Mouse (Mus musculus): Measurements from ENCODE around the gene Arrb1. TPM values are rescaled to one million over a fixed set of nuclear protein-coding genes. Genes with fewer than 3 reads are reported as not detected.

Arrb1 gene
- polyA plus RNA-seq, 1 experiment from 2014 or later: 17.4 TPM

DNA sequence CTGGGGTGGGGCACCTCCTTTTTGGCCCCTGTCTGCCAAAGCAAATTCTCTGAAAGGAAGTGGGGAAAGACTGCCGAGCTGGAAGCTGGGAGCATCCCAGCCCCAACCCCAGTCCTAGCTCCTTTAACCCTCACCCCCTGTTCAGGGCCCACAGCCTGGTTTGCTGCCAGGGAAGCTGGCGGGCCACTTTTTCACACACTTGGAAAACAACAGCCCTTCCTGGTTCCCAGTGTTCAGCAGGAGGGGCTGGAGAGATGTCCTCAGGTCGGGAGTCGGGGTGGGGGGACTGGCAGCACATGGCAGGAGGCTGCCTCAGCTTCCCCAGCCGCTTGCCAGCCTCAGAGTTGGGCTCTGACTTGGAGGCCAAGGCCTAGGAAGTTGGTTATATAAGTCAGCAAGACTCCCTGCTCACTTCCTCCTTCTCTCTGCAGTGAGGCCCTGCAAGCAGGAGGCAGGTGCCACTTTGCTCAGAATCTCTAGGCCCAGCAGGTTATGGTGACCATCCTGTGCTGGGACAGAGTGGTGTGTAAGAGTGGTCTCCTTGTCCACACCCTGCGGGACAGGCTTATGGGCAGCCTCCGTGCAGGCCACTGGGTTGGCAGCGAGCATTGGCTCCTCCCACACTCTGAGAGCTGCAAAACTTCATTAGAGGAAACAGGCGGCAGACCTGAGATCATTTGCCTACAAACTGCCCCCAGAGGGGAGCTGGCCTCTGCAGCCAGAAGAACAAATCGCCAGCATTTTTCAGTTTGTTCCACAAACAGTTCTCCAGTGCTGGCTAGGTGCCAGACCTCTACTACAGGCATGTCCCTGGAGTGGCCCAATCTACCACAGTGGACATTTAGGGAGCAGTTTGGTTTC lies 10.8 kb downstream of the Arrb1 start:
- ATAC-seq: peak; percentile 67
- H3K9ac ChIP-seq (ENCODE audit: low read depth, low read length): peak overlapping the region; percentile 3; the same call in 1 of the 2 replicates
- peaks cover 20% of the 10 kb centered on the region; the same call in 1 of the 2 replicates for H3K4me1 ChIP-seq (ENCODE audit: control insufficient read depth, insufficient read depth, low read depth, low read length)
- no peaks in the 10 kb centered on the region for H3K27me3 ChIP-seq (replicated peaks; ENCODE audit: control insufficient read depth, insufficient read depth, low read length)
- H3K9me3 ChIP-seq (ENCODE audit: control insufficient read depth, low read length): no peaks in the 10 kb centered on the region
- H3K4me2 ChIP-seq (ENCODE audit: low read length): no peak overlapping the region
- H3K27ac ChIP-seq (ENCODE audit: low read depth, low read length): peak overlapping the region; percentile 63
- no peak overlapping the region for H3K4me3 ChIP-seq (ENCODE audit: low read length)
- 26% methylated on average over 10 of the region's 10 CpGs for WGBS
- no peaks in the 10 kb centered on the region for H3K36me3 ChIP-seq (ENCODE audit: control insufficient read depth, insufficient read depth, low read length)

DNA sequence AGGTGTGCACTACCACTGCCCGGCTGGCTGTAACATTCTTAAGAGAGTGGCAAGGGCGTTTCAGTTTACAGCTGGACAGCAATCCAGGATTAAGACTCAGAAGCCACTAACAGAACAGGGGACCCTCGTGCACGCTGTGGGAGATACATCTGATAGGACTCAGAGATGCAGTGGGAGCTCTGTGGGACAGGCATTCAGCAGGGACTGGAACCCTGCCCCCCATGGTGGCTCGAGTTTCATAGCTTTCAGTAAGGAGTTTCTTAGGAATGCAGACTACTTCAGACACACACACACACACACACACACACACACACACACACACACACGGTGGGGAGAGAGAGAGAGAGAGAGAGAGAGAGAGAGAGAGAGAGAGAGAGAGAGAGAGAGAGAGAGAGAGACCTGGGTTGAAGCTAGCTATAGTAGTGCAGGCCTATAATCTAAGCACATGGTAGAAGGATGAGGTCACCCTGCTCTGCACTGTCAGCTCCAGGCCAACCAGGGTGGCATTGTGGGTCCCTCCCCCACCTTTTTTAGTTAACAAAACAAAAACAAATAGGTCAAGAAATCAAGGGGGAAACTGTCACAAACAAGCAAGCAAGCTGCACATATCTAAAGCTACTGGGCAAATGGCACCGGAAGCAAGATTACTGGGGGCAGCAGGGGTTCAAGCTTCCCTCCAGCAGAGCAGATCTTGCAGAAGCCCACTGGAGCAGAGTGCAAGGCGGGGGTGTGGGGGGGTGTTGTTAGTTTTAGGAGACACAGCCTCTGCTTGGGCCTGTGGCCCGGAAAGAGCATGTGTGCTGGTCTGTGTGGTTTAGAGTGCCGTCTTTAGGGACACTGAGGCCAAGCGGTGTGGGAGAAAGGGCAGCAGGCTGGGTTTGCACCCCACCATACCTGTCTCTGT lies 12.6 kb downstream of the Arrb1 start:
- H3K36me3 ChIP-seq (ENCODE audit: control insufficient read depth, insufficient read depth, low read length): no peaks in the 10 kb centered on the region
- ATAC-seq: no peak
- no peak overlapping the region for H3K27ac ChIP-seq (ENCODE audit: low read depth, low read length)
- H3K27me3 ChIP-seq (replicated peaks; ENCODE audit: control insufficient read depth, insufficient read depth, low read length): no peaks in the 10 kb centered on the region
- peaks cover 20% of the 10 kb centered on the region; the same call in 1 of the 2 replicates for H3K4me1 ChIP-seq (ENCODE audit: control insufficient read depth, insufficient read depth, low read depth, low read length)
- H3K9ac ChIP-seq (ENCODE audit: low read depth, low read length): no peak overlapping the region
- no peak overlapping the region for H3K4me3 ChIP-seq (ENCODE audit: low read length)
- H3K9me3 ChIP-seq (ENCODE audit: control insufficient read depth, low read length): no peaks in the 10 kb centered on the region
- H3K4me2 ChIP-seq (ENCODE audit: low read length): no peak overlapping the region
- WGBS: 54% methylated on average over 11 of the region's 11 CpGs

DNA sequence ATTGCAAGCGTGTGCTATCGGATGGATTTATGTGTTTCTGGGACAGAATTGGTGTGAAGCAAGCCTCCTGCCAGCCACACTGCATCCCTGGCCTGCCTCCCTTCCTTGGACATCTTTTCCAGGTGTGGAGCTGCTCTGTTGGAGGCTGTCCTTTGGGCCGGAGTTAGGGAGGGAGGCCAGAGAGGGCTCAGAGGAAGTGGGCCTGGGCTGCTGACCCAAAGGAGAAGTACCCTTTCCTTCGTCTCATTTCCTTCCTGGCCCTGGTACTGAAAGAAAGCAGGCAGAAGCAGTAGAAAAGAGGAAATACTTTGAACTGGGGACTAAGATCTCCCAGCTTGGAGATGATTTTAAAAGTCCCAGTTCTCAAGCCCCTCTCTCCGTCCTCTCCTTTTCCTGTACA lies 14.4 kb downstream of the Arrb1 start:
- WGBS: 95% methylated on average over 5 of the region's 5 CpGs
- H3K4me1 ChIP-seq (ENCODE audit: control insufficient read depth, insufficient read depth, low read depth, low read length): peaks cover 23% of the 10 kb centered on the region; the same call in 1 of the 2 replicates
- H3K27ac ChIP-seq (ENCODE audit: low read depth, low read length): no peak overlapping the region
- no peaks in the 10 kb centered on the region for H3K36me3 ChIP-seq (ENCODE audit: control insufficient read depth, insufficient read depth, low read length)
- no peak overlapping the region for H3K9ac ChIP-seq (ENCODE audit: low read depth, low read length)
- H3K4me3 ChIP-seq (ENCODE audit: low read length): no peak overlapping the region
- H3K27me3 ChIP-seq (replicated peaks; ENCODE audit: control insufficient read depth, insufficient read depth, low read length): no peaks in the 10 kb centered on the region
- no peak overlapping the region for H3K4me2 ChIP-seq (ENCODE audit: low read length)
- H3K9me3 ChIP-seq (ENCODE audit: control insufficient read depth, low read length): no peaks in the 10 kb centered on the region
- ATAC-seq: no peak

DNA sequence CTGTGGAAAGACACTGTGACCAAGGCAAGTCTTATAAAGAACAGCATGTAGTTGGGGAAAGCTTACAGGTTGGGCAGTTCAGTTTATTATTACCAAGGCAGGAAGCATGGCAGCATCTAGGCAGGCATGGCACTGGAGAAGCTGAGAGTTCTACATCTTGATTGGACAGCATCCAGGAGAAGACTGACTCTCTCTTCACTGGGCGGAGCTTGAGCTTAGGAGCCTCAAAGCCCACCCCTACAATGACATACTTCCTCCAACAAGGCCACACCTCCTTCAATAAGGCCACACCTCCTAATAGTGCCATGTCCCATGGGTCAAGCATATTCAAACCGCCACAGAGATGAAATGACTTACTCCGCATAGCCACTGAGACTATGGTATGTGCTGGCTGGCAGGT lies 16.4 kb downstream of the Arrb1 start:
- Histone ChIP-seq H3K9ac (ENCODE audit: low read depth, low read length) (no peak overlapping the region), H3K27me3 (replicated peaks; ENCODE audit: control insufficient read depth, insufficient read depth, low read length) (no peaks in the 10 kb centered on the region), H3K4me3 (ENCODE audit: low read length) (no peak overlapping the region), H3K27ac (ENCODE audit: low read depth, low read length) (no peak overlapping the region), H3K9me3 (ENCODE audit: control insufficient read depth, low read length) (no peaks in the 10 kb centered on the region), H3K36me3 (ENCODE audit: control insufficient read depth, insufficient read depth, low read length) (no peaks in the 10 kb centered on the region), H3K4me2 (ENCODE audit: low read length) (no peak overlapping the region), H3K4me1 (ENCODE audit: control insufficient read depth, insufficient read depth, low read depth, low read length) (peaks cover 10% of the 10 kb centered on the region; the same call in 1 of the 2 replicates)
- ATAC-seq: no peak
- 92% methylated on average over 3 of the region's 3 CpGs for WGBS

DNA sequence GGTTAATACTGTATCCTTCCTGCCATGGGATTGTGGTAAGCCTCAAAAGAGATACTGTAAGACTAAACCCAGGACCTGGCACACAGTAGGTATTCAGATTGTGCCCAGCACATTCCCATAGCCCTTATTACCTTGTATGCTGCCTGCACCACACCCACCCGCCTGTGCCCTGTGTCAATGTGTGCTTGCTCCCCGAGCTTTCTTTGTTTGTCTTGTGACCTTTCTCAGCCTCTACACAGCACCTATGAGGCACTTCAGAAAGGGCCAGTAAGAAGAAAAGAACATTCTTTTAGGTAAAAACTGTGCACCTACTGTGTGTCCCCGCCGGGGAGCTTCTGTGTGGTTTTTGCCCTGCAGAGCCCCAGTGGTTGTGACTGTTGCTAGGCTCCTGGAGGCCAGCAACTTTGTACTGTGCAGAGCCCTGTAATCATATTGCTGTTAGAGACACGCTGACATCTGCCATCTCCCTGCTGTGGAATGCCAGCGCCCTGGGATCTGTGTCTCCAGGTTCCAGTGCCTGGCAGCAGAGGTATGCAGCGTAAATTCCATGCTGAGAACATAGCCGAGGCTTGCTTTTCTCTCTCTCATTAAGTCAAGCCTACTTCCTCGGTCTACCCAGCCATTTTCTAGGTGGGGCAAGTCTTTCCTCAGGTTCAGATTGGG lies 18.1 kb downstream of the Arrb1 start:
- H3K27me3 ChIP-seq (replicated peaks; ENCODE audit: control insufficient read depth, insufficient read depth, low read length): no peaks in the 10 kb centered on the region
- ATAC-seq: no peak
- no peak overlapping the region for H3K27ac ChIP-seq (ENCODE audit: low read depth, low read length)
- H3K4me2 ChIP-seq (ENCODE audit: low read length): no peak overlapping the region
- no peak overlapping the region for H3K4me3 ChIP-seq (ENCODE audit: low read length)
- no peak overlapping the region for H3K9ac ChIP-seq (ENCODE audit: low read depth, low read length)
- H3K9me3 ChIP-seq (ENCODE audit: control insufficient read depth, low read length): no peaks in the 10 kb centered on the region
- no peaks in the 10 kb centered on the region for H3K36me3 ChIP-seq (ENCODE audit: control insufficient read depth, insufficient read depth, low read length)
- H3K4me1 ChIP-seq (ENCODE audit: control insufficient read depth, insufficient read depth, low read depth, low read length): peaks cover 5% of the 10 kb centered on the region; the same call in 1 of the 2 replicates
- 39% methylated on average over 9 of the region's 9 CpGs for WGBS

DNA sequence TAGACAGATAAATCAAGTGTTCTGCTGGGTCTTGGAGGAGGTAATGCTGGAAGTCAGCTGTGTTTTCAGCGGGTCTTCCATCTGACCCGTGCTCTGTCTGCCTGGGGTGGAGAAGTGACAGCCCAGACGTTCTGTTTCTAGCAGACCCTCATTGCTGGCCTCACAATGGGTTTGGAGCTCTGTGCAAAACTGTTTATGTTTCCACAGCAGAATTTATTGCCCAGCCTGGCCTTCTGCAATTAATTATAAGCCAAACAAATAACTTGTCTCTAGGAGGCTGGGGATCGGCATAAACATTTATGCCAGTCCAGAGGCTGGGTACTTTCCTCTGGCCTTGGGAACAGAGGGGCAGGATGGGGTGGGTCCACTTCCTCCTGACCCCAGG lies 18.6 kb downstream of the Arrb1 start:
- Histone ChIP-seq H3K9ac (ENCODE audit: low read depth, low read length) (no peak overlapping the region), H3K27ac (ENCODE audit: low read depth, low read length) (0 out of 2 replicates have a peak overlapping the region, but pooled peaks have one; percentile 12), H3K9me3 (ENCODE audit: control insufficient read depth, low read length) (no peaks in the 10 kb centered on the region), H3K4me1 (ENCODE audit: control insufficient read depth, insufficient read depth, low read depth, low read length) (peaks cover 5% of the 10 kb centered on the region), H3K4me3 (ENCODE audit: low read length) (no peak overlapping the region), H3K27me3 (replicated peaks; ENCODE audit: control insufficient read depth, insufficient read depth, low read length) (no peaks in the 10 kb centered on the region), H3K36me3 (ENCODE audit: control insufficient read depth, insufficient read depth, low read length) (no peaks in the 10 kb centered on the region), H3K4me2 (ENCODE audit: low read length) (no peak overlapping the region)
- 49% methylated on average over 4 of the region's 4 CpGs for WGBS
- ATAC-seq: no peak

DNA sequence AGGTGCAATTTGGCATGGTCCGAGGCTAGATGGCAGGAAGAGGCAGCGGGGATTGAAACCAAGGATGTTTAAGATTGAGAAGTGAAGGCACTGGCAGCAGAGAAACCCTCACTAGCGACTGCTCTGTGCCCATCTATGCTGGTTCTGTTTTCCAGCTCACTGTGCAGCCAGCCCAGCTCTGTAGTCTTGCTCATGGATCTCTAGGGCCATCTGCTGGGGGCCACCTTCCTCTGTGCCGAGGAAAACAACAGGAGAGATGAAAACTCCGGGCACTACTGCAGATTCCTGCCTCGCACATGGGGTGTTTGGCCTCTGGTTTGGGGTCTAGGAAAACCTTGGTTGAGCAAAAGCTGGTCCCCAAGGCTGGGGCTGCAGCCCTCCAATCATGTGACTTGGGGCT lies 20.6 kb downstream of the Arrb1 start:
- no peaks in the 10 kb centered on the region for H3K36me3 ChIP-seq (ENCODE audit: control insufficient read depth, insufficient read depth, low read length)
- no peak; the same call in 1 of the 2 replicates for ATAC-seq
- no peak overlapping the region for H3K4me3 ChIP-seq (ENCODE audit: low read length)
- no peak overlapping the region for H3K9ac ChIP-seq (ENCODE audit: low read depth, low read length)
- H3K27ac ChIP-seq (ENCODE audit: low read depth, low read length): no peak overlapping the region
- 26% methylated on average over 6 of the region's 6 CpGs for WGBS
- peaks cover 13% of the 10 kb centered on the region for H3K4me1 ChIP-seq (ENCODE audit: control insufficient read depth, insufficient read depth, low read depth, low read length)
- H3K4me2 ChIP-seq (ENCODE audit: low read length): no peak overlapping the region
- H3K9me3 ChIP-seq (ENCODE audit: control insufficient read depth, low read length): no peaks in the 10 kb centered on the region
- no peaks in the 10 kb centered on the region for H3K27me3 ChIP-seq (replicated peaks; ENCODE audit: control insufficient read depth, insufficient read depth, low read length)

DNA sequence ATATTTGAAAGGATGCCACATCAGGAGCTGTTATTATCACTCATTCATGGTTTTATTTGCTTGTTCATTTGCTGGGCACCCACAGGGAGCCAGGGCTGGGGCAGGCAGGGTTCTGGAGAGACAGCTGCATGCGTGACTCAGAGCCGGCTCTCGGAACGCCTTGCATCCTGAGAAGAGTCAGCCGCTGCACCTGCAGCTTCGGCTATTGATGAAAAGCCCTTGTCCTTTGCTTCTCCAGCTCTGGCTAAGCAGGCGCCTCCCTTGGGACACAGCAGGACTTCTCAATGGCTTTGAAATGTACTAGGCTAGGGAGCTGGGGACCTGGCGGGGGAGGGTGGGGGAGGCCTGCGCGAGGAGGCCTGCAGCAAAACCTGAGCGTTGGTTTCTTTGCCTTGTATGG lies 23.8 kb downstream of the Arrb1 start:
- ATAC-seq: no peak
- H3K27me3 ChIP-seq (replicated peaks; ENCODE audit: control insufficient read depth, insufficient read depth, low read length): no peaks in the 10 kb centered on the region
- H3K9me3 ChIP-seq (ENCODE audit: control insufficient read depth, low read length): no peaks in the 10 kb centered on the region
- peaks cover 28% of the 10 kb centered on the region for H3K4me1 ChIP-seq (ENCODE audit: control insufficient read depth, insufficient read depth, low read depth, low read length)
- H3K4me3 ChIP-seq (ENCODE audit: low read length): no peak overlapping the region
- H3K36me3 ChIP-seq (ENCODE audit: control insufficient read depth, insufficient read depth, low read length): no peaks in the 10 kb centered on the region
- H3K4me2 ChIP-seq (ENCODE audit: low read length): peak overlapping the region; percentile 22; the same call in 1 of the 2 replicates
- H3K27ac ChIP-seq (ENCODE audit: low read depth, low read length): peak overlapping the region; percentile 55; the same call in 1 of the 2 replicates
- WGBS: 10% methylated on average over 11 of the region's 11 CpGs
- no peak overlapping the region for H3K9ac ChIP-seq (ENCODE audit: low read depth, low read length)

Measured in hindbrain, embryonic 16.5 days (tissue).